Mouse (Mus musculus): ENCODE data around the gene Pdlim5.

GRCm38 (mm10) chr3:142207488-142207887 is 188.0 kb downstream of the Pdlim5 start:
- TF ChIP-seq GATA1 (IDR thresholded peaks at IDR 0.05; ENCODE audit: low read length): no peak
- TF ChIP-seq TAL1 (IDR thresholded peaks at IDR 0.05; ENCODE audit: low read length): no peak

All from erythroblast, embryonic 14.5 days (primary cell).